Mouse (Mus musculus) ES-E14 (cell line): ENCODE results near the gene Gpr45. TPM values are rescaled to one million over a fixed set of nuclear protein-coding genes. Genes with fewer than 3 reads are reported as not detected.

ENCODE experiments used
- DNase-seq: peaks from one replicate; pipeline ENCODE4 v3.0.0-alpha.2; 2013; ENCODE audit warnings: low read depth, low spot score
- H3K27ac ChIP-seq: 2 replicates; pipeline ENCODE4 v1.5.1; 2012; ENCODE audit warnings: low read depth, mild to moderate bottlenecking, low read length, moderate library complexity, mixed read lengths; ENCODE audit not compliant: poor library complexity, insufficient read depth, severe bottlenecking
- H3K36me3 ChIP-seq: 2 replicates; pipeline ENCODE4 v1.6.1; 2012; ENCODE audit warnings: mild to moderate bottlenecking, low read length, moderate library complexity, mixed read lengths; ENCODE audit not compliant: control insufficient read depth, poor library complexity, insufficient read depth, severe bottlenecking
- H3K4me1 ChIP-seq, 2 experiments: fragments of 150-350 bp in 1 of 2; sonication (generic) in 1 of 2; 2 replicates each; pipeline ENCODE4 v1.6.1; 2012; ENCODE audit warnings: low read length in 2 of 2, mild to moderate bottlenecking in 1 of 2, mixed read lengths in 1 of 2; ENCODE audit not compliant: control insufficient read depth in 2 of 2, insufficient read depth in 2 of 2, poor library complexity in 1 of 2
- H3K4me3 ChIP-seq, 2 experiments: fragments of 150-350 bp in 1 of 2; sonication (generic) in 1 of 2; 2 replicates each; pipeline ENCODE4 v1.5.1; 2012; ENCODE audit warnings: low read length in 2 of 2, low read depth in 1 of 2, mild to moderate bottlenecking in 1 of 2, mixed read lengths in 1 of 2; ENCODE audit not compliant: insufficient read depth in 1 of 2, poor library complexity in 1 of 2, severe bottlenecking in 1 of 2
- H3K9ac ChIP-seq: 2 replicates; pipeline ENCODE4 v1.6.1; 2012; ENCODE audit warnings: low read depth, mild to moderate bottlenecking, low read length, mixed read lengths; ENCODE audit not compliant: poor library complexity, insufficient read depth, severe bottlenecking
- H3K9me3 ChIP-seq: fragments of 150-350 bp; sonication (generic); 2 replicates; pipeline ENCODE4 v1.6.1; 2012; ENCODE audit warnings: low read depth, mild to moderate bottlenecking, low read length; ENCODE audit not compliant: control insufficient read depth, insufficient read depth
- CHD2 ChIP-seq: IDR thresholded peaks from 2 replicates; pipeline ENCODE4 v1.6.1; 2014; ENCODE audit warnings: mild to moderate bottlenecking, low read depth, low read length, inconsistent platforms
- HCFC1 ChIP-seq: IDR thresholded peaks from 2 replicates; pipeline ENCODE4 v1.6.1; 2012; ENCODE audit warnings: low read length, inconsistent platforms, borderline replicate concordance; ENCODE audit not compliant: insufficient read depth
- MAFK ChIP-seq: IDR thresholded peaks from 2 replicates; pipeline ENCODE4 v1.6.1; 2014; ENCODE audit warnings: mild to moderate bottlenecking, low read depth, low read length, inconsistent platforms; ENCODE audit not compliant: insufficient read depth
- ZC3H11A ChIP-seq: IDR thresholded peaks from 2 replicates; pipeline ENCODE4 v1.6.1; 2012; ENCODE audit warnings: low read depth, mild to moderate bottlenecking, inconsistent platforms, low read length, borderline replicate concordance
- ZNF384 ChIP-seq: IDR thresholded peaks from 2 replicates; pipeline ENCODE4 v1.6.1; 2012; ENCODE audit warnings: low read depth, low read length, inconsistent platforms
- in situ Hi-C, 2 experiments: fragments of 600-800 bp; cut with MboI; formaldehyde crosslinking; loops; one replicate each; pipeline ENCODE4 v1.15.1; 2025; ENCODE audit warnings: low sequenced_read_pairs in 2 of 2, inconsistent platforms in 1 of 2; ENCODE audit not compliant: unreplicated experiment in 2 of 2
- total RNA-seq: library from RNA; depleted of rRNA; stranded (reverse); fragments of 300-350 nt; gene quantifications from 2 replicates; pipeline ENCODE4 v1.2.3, GENCODE M21; 2012; rRNA removed

Gene Gpr45
- total RNA-seq, 1 experiment = 0.89 TPM

GRCm38 (mm10) chr1:43082946-43083345, 130.3 kb downstream of the Gpr45 start:
- no peak for TF ChIP-seq ZNF384
- no peak for TF ChIP-seq HCFC1
- no peak for TF ChIP-seq MAFK
- no peak for TF ChIP-seq ZC3H11A
- no peak for TF ChIP-seq CHD2
- no peak overlapping the region for H3K4me3 ChIP-seq
- in situ Hi-C loops = no loop called here
- DNase-seq = no peak
- no peak overlapping the region for H3K27ac ChIP-seq
- H3K4me1 ChIP-seq = no peaks in the 10 kb centered on the region
- no peaks in the 10 kb centered on the region for H3K9me3 ChIP-seq
- no peak overlapping the region for H3K9ac ChIP-seq
- no peaks in the 10 kb centered on the region for H3K36me3 ChIP-seq

Other genes with a start within 250 kb of the Gpr45 start
- 80.5 and 81.9 TPM in 2 replicates for gene Mrps9, start 101.6 kb upstream of the Gpr45 start, total RNA-seq
- 5.5 and 6.2 TPM in 2 replicates for gene Tgfbrap1, start 145.8 kb downstream of the Gpr45 start, total RNA-seq
- gene AI597479, start 145.8 kb downstream of the Gpr45 start, total RNA-seq = 10.6 and 14.1 TPM in 2 replicates
- 11.4 and 27.4 TPM in 2 replicates for gene Fhl2, start 244.1 kb downstream of the Gpr45 start, total RNA-seq